Mouse (Mus musculus) adrenal gland, adult 8-10 months (tissue): ENCODE data around the gene Tsku. TPM values are rescaled to one million over a fixed set of nuclear protein-coding genes. Genes with fewer than 3 reads are reported as not detected.
A peak's percentile ranks its signal among the peaks of the same experiment; 100 is the strongest.

ENCODE experiments used
- DNase-seq: peaks from one replicate; pipeline ENCODE4 v3.0.0; 2022
- total RNA-seq, 4 experiments: library from RNA; stranded (reverse); gene quantifications; 2 replicates each; pipeline ENCODE4 v1.2.4; 2022

Tsku gene
- total RNA-seq, 4 experiments from 2014 or later: 18.2 to 42.9 (median 31.6) TPM

GRCm38 (mm10) chr7:98324228-98324627 lies 36.9 kb downstream of the Tsku start:
- DNase-seq: no peak

GRCm38 (mm10) chr7:98323288-98324019 lies 37.7 kb downstream of the Tsku start:
- peak; percentile 17 for DNase-seq

GRCm38 (mm10) chr7:98322415-98322814 lies 38.7 kb downstream of the Tsku start:
- no peak for DNase-seq

- no peak for DNase-seq
These were observed 40.0 kb downstream of the Tsku start, which contains the start of gene Acer3 for GRCm38 (mm10) chr7:98321083-98321482. TSS of gene Acer3 (minus strand) at chr7:98321208.

GRCm38 (mm10) chr7:98320006-98320556 lies 41.0 kb downstream of the Tsku start:
- DNase-seq: no peak

GRCm38 (mm10) chr7:98316568-98316967 lies 44.6 kb downstream of the Tsku start:
- DNase-seq: peak; percentile 35

GRCm38 (mm10) chr7:98315087-98315486 lies 46.0 kb downstream of the Tsku start:
- no peak for DNase-seq

GRCm38 (mm10) chr7:98312185-98312920 lies 48.8 kb downstream of the Tsku start:
- no peak for DNase-seq

GRCm38 (mm10) chr7:98310266-98310665 lies 50.9 kb downstream of the Tsku start:
- DNase-seq: no peak

- DNase-seq: peak; percentile 92
These were observed 51.7 kb downstream of the Tsku start for GRCm38 (mm10) chr7:98309219-98310030.

- peak; percentile 23 for DNase-seq
These were observed 52.4 kb downstream of the Tsku start for GRCm38 (mm10) chr7:98308607-98309218.

GRCm38 (mm10) chr7:98307921-98308606 lies 53.1 kb downstream of the Tsku start:
- no peak for DNase-seq

- DNase-seq: no peak
These were observed 53.7 kb downstream of the Tsku start for GRCm38 (mm10) chr7:98307411-98307810.

Other genes starting within 250 kb of the Tsku start
- 100 to 1,000 TPM; 160 to 412 (median 278) TPM for gene Myo7a, start 241.8 kb downstream of the Tsku start, total RNA-seq
- gene Omp, start 215.8 kb downstream of the Tsku start, total RNA-seq: 1 to 10 TPM in 2 of 4 experiments, under 1 TPM in 2; 0.40 to 1.4 (median 0.94) TPM
- gene Capn5, start 183.1 kb downstream of the Tsku start, total RNA-seq: 10 to 100 TPM in 2 of 4 experiments, 1 to 10 TPM in 2; 6.8 to 11.1 (median 9.8) TPM
- 10 to 100 TPM in 1 of 4 experiments, 1 to 10 TPM in 1, under 1 TPM in 1, not detected in 1; 0.37 to 12.5 (median 6.0) TPM for gene B3gnt6, start 161.8 kb downstream of the Tsku start, total RNA-seq
- gene Acer3, start 40.1 kb downstream of the Tsku start, total RNA-seq: 10 to 100 TPM; 15.1 to 32.7 (median 18.5) TPM
- not detected for gene Gucy2d, start 79.1 kb upstream of the Tsku start, total RNA-seq
- 10 to 100 TPM; 17.4 to 34.0 (median 28.1) TPM for gene Lrrc32, start 128.0 kb upstream of the Tsku start, total RNA-seq